Mouse (Mus musculus) urinary bladder, adult 18-20 months (tissue): Measurements from ENCODE around the gene Abhd8.

Experiments used
- DNase-seq, 2 experiments: peaks; one replicate each; pipeline ENCODE4 v3.0.0; 2022; ENCODE audit warnings: low spot score in 2 of 2, mixed read lengths in 2 of 2

The Abhd8 gene

GRCm38 (mm10) chr8:71463188-71464033, at the start of gene Abhd8:
Gene Abhd8, minus strand, starts transcription at chr8:71463655.
- DNase-seq = peak; percentile 93 to 99

- DNase-seq = no peak
Measured at GRCm38 (mm10) chr8:71511644-71512043, 48.2 kb upstream of the Abhd8 start, which contains the start of gene Plvap. Gene Plvap, minus strand, starts transcription at chr8:71511752.

- no peak for DNase-seq
Measured at GRCm38 (mm10) chr8:71509316-71509715, 45.9 kb upstream of the Abhd8 start.

GRCm38 (mm10) chr8:71507589-71508104, 44.2 kb upstream of the Abhd8 start:
- peak; percentile 42 to 57 for DNase-seq

GRCm38 (mm10) chr8:71505979-71506378, 42.5 kb upstream of the Abhd8 start:
- DNase-seq = no peak

- no peak for DNase-seq
Measured at GRCm38 (mm10) chr8:71505326-71505725, 41.9 kb upstream of the Abhd8 start.

GRCm38 (mm10) chr8:71504349-71504748, 40.9 kb upstream of the Abhd8 start:
- DNase-seq = no peak

GRCm38 (mm10) chr8:71498816-71499690, 35.6 kb upstream of the Abhd8 start:
- DNase-seq = no peak

GRCm38 (mm10) chr8:71497881-71498501, 34.5 kb upstream of the Abhd8 start:
- DNase-seq = no peak

- no peak for DNase-seq
Measured at GRCm38 (mm10) chr8:71497077-71497645, 33.7 kb upstream of the Abhd8 start.

GRCm38 (mm10) chr8:71496481-71496880, 33.0 kb upstream of the Abhd8 start:
- DNase-seq = peak; percentile 33 to 43

- DNase-seq = no peak
Measured at GRCm38 (mm10) chr8:71495811-71496210, 32.4 kb upstream of the Abhd8 start.

GRCm38 (mm10) chr8:71495039-71495438, 31.6 kb upstream of the Abhd8 start:
- peak; percentile 68 to 69 for DNase-seq

GRCm38 (mm10) chr8:71488454-71488853, 25.0 kb upstream of the Abhd8 start:
- DNase-seq = peak; percentile 76 to 85

- peak; percentile 75 to 79 for DNase-seq
Measured at GRCm38 (mm10) chr8:71487691-71488445, 24.4 kb upstream of the Abhd8 start, which contains the start of gene Gtpbp3. Gene Gtpbp3, plus strand, starts transcription at chr8:71488103.

- DNase-seq = no peak
Measured at GRCm38 (mm10) chr8:71486136-71486529, 22.7 kb upstream of the Abhd8 start.

- DNase-seq = peak; percentile 75 to 76
Measured at GRCm38 (mm10) chr8:71485142-71486135, 22.0 kb upstream of the Abhd8 start, which contains the start of gene Ano8. Gene Ano8, minus strand, starts transcription at chr8:71485963.

- no peak for DNase-seq
Measured at GRCm38 (mm10) chr8:71484736-71485135, 21.3 kb upstream of the Abhd8 start.

GRCm38 (mm10) chr8:71483932-71484331, 20.5 kb upstream of the Abhd8 start:
- DNase-seq = no peak
